Mouse (Mus musculus) left cerebral cortex, postnatal 36 days (tissue): ENCODE data around the gene Xrcc2. TPM values are rescaled to one million over a fixed set of nuclear protein-coding genes. Genes with fewer than 3 reads are reported as not detected.
"Not testable (repeated sequence)": the region's sequence is repeated elsewhere in the genome, so short reads cannot be mapped to it uniquely, and the experiment has no call there.

Source experiments
- DNase-seq, 2 experiments: peaks; one replicate each; pipeline ENCODE4 v3.0.0; 2021 to 2022; ENCODE audit warnings: low spot score in 2 of 2, mixed read lengths in 1 of 2
- intact Hi-C: fragments of 180-260 bp; cut with DNase I; formaldehyde crosslinking; loops from one replicate; pipeline ENCODE4 v1.15.1; 2025
- total RNA-seq, 2 experiments: library from RNA; stranded (reverse); gene quantifications; 2 replicates each; pipeline ENCODE4 v1.2.3; 2021

The Xrcc2 gene
- total RNA-seq, result 1 to 10 TPM; 5.0 to 5.9 TPM

DNA sequence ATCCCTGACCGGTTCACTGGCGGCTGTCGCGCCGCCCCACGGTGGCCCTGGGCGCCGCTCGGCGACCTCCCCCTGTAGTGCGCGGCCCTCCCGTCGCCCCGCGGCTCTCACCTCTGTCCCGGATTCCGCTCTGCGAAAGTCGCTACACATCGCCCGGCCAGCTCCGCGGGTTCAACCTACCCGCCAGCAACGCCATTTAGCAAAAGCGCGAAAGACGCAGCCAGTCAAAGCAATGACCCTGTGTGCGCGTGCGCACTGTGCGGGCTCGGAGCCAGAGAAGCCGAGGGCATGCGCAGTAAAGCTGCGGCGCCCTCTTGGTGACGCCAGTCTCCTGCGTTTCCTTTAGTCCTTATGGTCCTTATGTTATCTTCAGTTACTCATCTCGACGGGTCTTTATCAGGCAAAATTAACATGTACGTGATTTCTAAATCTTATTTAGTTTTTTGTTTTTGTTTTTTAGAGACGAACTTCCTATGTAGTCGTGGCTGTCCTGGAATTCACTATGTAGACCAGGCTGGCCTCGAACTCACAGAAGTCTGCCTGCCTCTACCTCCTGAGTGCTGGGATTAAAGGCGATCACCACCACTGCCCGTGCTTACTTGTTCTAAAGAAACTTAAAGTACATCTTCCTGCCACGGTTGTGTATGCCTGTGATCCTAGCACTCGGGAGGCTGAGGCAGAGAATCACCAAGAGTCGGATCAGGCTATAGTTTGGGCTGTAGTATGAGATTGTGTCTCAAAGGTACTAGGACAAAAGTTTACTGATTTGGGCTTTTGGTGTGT, at the start of gene Xrcc2:
TSS of gene Xrcc2 (minus strand) at position 259 of the 783 bp plus-strand sequence.
- intact Hi-C loops, result no loop called here
- peak; percentile 96 to 97 for DNase-seq

DNA sequence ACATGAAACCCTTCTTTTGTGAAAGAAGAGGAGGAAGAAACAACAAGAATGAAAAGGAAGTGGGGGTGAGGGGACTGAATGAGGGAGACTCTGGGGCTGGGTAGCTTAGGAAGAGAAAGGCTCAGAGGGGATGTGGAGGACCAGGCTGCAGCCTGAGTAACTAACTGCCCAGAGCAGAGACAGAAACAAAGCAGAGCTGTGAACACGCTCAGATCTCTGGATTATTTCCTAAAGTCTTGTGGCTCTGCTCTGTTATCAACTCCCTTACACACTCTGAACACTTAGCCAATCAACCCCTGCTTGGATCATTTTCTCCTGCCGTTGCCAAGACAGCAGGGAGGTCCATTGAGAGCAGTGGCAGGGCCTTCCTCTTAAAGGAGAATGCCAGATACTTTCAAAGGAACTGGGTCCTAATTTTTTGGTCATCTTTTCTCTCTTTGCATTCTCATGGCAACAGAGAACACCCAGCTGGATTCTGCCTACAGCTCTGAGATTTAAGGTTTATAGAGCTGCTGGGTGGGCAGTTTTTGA, 48.7 kb upstream of the Xrcc2 start:
- intact Hi-C loops, result no loop called here
- no peak for DNase-seq

DNA sequence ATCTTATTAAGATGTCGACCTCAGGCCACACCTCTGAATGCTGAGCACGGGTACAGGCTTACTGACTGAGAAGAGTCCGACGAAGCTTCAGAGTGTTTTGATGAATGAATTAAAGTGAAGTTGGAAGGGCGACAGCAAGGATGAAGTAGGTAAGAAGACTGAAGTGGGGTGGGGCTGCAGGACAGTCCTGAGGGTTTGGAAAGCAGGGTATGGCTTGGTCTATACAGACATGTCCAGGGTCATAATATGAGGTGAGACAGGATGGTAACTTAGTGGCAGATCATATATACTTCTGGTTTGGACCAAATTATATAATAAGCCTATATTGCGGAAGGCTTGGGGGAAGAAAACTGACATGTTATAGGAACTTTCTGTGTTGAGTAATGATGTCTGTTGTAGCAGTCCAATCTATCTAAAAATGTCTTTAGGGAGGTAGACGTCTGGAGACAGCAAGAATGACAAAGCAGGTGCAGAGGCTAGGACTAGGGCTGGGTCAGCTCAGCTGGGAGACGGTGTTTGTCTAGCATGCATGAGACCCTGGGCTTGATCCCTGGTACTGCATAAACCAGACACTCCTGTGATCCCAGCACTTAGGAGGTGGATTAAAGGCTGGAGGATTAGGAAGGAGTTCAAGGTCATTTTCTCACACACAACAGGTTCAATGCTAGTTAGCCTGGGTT, 48.1 kb upstream of the Xrcc2 start:
- intact Hi-C loops, result no loop called here
- no peak for DNase-seq

DNA sequence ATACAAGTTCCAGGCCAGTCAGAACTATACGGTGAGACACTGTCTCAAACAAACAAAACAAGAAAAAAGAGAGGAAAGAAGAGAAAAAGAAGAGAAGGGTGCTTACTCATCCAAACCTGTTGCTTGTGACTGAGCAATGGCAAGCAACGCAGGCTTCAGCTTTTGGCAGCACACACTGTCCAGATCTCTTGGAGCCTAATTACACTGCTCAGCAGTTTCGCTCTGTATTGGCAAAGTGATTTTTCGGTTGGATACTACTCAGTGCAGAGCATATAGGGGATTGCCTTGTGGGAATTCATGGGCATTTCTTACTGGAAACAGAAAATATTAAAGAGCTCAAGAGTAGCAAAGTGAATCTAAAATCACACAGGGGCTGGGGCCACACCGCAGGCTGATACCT, 47.2 kb upstream of the Xrcc2 start:
- no peak for DNase-seq

DNA sequence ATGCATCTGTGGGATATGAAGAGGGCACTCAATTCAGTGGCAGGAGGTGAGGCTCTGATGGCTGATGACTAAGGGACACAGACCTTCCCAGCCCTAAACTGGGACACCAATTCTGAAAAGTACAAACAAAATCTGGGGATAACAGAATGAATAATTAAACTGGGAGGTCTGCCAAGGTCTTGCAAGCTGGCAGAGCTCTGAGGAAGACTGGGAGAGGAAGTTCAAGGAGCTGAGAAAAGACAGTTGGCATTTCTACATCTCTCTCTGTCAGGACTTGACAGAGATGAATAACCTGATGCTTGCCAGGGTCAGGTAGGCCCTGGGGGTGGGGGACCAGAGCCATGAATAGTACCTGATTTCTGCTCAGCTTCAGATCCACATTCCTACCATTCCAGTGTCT, 45.9 kb upstream of the Xrcc2 start:
- intact Hi-C loops, result no loop called here
- no peak for DNase-seq

More for the DNA sequence above, 47.2 kb upstream of the Xrcc2 start:
- intact Hi-C loops, result no loop called here

DNA sequence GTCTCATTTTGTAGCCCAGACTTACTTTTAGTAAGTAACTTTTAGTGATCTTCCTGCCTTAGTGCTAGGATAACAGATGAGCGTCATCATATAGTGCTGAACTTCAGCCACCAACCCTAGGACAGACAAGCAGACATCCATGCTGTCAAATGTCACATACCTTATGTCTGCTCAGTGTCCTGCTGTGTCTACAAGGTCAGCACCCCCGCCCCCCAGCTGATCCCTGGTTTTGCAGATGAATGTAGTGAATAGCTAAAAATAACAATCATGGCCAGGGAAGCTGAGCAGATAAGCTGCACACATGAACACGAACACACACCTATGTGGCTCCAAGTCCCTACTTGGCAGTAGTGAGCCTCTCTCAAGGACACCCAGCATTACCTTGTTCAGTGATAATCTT, 43.0 kb upstream of the Xrcc2 start:
- intact Hi-C loops, result no loop called here
- DNase-seq, result no peak

DNA sequence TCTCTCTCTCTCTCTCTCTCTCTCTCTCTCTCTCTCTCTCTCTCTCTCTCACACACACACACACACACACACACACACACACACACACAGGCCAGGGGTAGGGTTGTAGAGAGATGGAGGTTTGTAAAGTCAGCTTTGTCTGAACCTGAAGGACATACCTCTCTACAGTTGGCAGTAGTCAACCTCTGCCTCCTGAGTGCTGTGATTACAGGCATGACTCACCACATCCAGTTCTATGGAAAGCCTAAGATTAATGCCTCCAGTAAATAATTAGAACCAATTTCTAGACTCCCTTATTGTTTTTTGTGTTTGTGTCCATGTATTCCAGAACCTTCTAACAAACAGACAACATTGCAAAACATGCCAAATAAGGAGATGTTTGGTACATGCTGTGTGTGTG, 42.3 kb upstream of the Xrcc2 start:
- DNase-seq, result no peak
- intact Hi-C loops, result no loop called here

DNA sequence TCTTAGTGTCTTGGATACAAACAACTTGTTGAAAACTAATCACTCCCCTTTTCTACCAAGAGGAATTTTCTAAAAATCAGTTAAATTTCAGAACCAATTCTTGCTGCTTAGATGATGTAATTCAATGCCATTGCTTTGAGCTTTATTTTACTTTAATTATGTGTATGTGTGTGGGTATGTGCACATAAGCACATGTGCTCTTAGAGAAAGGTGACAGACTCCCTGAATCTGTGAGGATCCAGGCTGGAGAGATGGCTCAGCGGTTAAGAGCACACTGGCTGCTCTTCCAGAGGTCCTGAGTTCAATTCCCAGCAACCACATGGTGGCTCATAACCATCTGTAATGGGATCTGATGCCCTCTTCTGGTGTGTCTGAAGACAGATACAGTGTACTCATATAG, 33.3 kb upstream of the Xrcc2 start:
- intact Hi-C loops, result loop anchor here (10.0 kb wide), 1 partner anchor 244 kb away; the partner anchor contains the start of gene Kmt2c

DNA sequence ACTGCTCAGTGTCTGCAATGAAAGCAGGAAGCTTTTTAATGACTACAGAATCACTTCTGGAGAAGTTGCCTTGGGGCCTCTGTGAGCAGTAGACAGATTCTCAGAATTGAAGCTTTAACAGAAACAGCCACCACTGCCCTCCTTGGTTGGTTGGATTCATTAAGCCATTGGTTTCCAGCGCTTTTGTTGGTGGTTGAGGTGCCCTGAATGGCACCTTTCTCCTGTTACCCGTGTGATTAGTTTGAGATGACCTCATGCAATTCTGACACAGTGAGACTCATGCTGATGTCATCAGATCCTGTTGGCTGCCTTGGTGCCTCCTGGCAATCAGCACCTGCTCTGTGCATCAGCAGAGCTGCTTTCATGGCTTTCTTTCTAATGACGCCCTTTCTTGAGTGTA, 32.8 kb upstream of the Xrcc2 start:
- DNase-seq, result no peak
- intact Hi-C loops, result loop anchor here (10.0 kb wide), 1 partner anchor 244 kb away; the partner anchor contains the start of gene Kmt2c

More for the DNA sequence above, 33.3 kb upstream of the Xrcc2 start:
- DNase-seq, result not testable (repeated sequence)

DNA sequence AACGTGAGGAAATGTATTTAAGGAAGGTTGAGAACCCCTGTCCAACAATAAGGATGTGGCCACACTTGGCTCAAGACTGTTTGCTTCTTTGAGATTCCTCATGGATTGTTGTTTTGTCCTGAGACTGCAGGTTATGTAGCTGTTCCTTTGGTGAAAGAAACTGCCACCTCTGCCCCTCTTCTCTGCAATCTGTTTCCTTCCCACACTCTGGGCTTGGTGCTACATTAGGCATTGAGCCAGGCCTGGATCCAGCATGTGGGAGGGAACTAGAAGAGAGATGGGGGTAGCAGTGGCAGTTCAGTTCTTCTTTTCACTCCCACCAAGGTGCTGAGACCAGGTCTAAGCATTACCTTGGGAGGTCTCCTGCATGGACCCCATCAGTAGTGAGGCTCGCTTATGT, 30.2 kb upstream of the Xrcc2 start:
- peak; percentile 61 to 64 for DNase-seq
- intact Hi-C loops, result loop anchor here (2.0 to 10.0 kb wide), 2 partner anchors 241 to 315 kb away; partner anchors contain the start of gene Kmt2c

DNA sequence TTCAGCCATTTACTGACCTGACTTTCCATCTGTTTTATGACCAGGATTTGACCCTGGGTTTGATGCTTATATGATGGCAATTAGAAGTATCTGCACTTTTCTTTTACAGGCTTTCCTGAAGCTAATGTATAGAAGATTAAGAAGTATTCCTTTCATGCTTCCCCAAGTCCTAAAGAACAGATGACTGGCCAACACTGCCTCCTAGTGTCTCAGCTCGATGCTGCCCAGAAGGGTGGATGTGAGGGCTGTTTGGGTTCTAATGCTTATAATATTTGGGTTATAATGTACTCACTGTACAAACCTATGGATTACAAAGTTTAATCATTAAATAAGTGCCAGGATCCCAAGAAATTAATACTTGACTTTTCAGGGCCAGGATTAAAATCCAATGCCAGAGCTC, 28.7 kb upstream of the Xrcc2 start:
- intact Hi-C loops, result loop anchor here (2.0 to 10.0 kb wide), 2 partner anchors 240 to 314 kb away; partner anchors contain the start of gene Kmt2c

DNA sequence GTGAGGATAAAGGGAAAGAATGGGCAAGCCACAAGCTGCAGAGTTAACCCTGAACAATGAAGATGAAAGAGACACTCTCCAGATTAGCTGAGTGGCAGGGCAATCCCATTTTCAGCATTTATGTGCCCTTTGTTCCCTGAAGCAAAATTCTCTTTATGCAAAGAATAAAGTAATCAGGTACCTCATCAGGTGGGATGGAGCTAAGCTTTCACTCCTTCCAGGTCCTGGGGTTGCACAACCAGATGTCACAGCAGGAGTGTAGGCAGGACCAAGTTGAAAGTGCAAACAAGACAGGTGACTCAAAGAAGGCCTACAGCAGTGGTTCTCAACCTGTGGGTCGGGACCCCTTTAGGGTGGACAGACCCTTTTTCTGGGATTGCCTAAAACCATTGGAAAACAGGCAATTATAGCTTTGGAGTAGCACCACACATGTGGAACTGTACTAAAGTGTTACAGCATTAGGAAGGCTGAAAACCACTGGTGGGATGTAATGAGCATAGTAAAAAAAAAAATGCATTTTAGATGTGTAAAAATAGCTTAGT, 18.6 kb upstream of the Xrcc2 start:
- intact Hi-C loops, result no loop called here
- DNase-seq, result no peak

More for the DNA sequence above, 28.7 kb upstream of the Xrcc2 start:
- peak; percentile 14 to 33 for DNase-seq

DNA sequence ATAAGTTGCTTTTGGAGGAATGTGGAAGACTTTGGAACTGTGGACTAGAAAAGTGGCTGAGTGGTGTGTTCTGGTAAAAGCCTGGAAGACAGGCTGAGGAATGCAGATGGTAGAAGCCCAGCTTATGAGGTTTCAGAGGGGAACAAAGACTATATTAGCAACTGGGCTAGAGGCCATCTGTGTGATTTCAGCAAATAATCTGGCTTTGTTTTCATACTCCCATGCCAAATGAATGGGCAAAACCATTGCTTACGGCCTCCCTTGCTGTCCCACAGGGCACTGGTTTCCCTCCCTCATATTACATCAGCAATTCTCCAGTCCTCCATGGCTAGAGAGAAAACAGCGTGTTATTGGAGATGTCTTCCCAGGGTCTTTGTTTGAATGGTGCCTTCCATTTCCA, 17.4 kb upstream of the Xrcc2 start:
- intact Hi-C loops, result no loop called here
- no peak for DNase-seq

DNA sequence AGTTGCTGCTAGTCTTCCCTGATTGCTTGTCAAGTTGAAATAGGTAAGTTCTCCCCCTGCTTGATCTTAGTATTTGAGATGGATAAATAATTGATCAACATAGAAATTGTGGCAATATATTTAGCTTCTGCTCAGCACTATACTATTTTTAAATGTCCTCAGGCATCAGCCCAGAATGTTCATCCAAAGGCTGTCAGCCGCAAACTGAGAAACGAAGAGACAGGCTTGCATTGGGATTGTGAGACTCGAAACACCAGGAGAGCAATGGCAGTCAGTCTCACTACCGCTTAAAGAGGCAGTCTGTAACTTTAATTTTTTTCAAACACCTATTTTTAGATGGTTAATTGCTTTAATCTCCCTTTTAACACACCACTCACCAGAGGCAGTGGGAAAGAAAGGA, 13.8 kb upstream of the Xrcc2 start:
- no peak for DNase-seq
- intact Hi-C loops, result no loop called here

DNA sequence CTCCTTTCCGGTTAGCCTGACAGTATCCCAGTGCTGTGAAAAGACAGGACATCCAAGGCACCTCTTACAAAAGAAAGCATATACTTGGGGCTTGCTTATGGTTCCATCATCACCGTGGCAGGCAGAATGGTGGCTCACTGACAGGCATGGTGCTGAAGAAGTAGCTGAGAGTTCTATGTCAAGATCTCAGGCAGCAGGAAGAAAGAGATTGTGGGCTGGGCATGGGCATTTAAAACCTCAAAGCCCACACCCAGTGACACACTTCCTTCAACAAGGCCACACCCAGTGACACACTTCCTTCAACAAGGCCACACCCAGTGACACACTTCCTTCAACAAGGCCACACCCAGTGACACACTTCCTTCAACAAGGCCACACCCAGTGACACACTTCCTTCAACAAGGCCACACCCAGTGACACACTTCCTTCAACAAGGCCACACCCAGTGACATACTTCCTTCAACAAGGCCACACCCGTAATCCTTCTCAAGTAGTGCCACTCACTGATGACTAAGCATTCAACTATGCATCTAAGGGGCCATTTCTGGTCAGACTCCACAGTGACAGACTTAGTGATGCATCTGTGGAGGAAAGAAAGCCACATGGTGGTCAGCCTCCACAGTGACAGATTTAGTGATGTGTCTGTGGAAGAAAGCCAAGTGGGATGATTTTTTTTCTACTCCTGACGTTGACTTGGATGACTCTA, 7.5 kb upstream of the Xrcc2 start:
- DNase-seq, intact Hi-C loops: not testable (repeated sequence)

DNA sequence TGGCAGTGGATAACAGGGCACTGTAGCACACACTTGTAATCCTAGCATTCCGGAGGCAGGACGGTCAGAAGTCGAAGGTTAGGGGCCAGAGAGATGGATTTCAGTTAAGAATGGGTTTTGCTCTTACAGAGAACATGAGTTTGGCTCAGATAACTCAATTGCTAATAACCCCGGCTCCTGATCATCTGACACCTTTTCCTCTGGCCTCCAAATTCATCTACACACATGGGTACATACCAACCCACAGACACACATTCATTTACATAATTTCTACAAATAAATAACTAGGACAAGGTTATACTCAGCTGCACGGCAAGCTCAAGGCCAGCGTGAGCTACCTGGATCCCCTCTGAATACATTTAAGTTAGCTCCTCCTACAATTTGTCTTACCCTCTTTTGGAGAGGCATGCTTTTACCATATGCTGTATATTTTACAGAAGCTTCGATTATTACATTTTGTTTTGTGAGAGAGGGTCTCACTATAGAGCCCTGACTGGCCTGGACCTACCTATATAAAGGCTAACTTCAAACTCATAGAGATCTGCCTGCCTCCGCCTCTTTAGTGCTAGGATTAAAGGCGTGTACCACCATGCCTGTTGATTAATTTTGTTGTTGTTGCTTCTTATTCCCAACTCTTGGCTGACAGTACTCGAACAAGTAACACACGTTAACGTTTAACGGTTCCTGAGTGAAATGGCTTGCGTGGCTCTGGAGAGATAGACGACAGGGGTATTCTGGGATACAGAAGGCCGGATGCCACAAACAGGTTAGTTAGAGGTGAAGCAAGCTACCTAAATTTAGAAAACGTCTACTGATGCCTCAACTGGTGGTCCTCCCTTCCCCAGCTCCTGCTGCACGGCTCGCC, 691 bp downstream of the Xrcc2 start:
- intact Hi-C loops, result no loop called here
- DNase-seq, result no peak

DNA sequence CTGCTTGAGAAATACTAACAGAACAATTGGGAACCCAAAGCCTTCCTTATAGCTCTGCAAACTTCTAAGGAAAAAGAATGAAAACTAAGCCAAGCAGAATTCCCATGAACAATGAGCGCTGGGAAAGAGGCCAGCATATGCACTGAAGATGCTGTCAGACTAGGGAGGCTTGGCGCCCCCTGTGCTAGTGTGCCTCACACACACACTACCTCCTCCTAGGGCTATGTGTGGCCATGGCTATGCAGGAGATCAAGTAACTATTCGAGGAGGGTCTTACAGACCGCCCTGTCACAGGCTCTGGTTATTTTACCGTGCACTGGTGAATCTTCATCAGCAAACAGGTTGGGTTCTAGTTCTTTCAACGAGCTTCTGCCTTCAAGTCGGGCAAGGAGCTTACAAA, 7.7 kb downstream of the Xrcc2 start:
- DNase-seq, result no peak
- intact Hi-C loops, result no loop called here

DNA sequence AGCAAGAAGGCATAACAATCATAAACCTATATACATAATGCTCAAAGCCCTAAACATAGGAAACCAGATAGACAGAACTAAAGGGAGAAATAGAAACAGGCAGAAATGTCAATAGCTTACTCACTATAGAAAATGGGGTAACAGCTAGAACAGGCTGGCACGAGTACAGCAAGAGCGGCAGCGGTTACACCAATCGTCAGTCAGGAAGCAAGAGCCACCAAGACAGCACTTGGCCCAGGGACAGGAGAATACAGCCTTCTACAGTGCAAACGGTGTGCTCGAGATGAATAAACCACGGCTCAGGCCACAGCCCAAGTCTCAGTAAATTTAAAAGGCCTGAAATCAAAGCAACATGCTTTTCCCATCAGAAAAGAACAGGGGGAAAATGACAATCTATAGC, 9.4 kb downstream of the Xrcc2 start:
- intact Hi-C loops, result no loop called here
- DNase-seq, result no peak

DNA sequence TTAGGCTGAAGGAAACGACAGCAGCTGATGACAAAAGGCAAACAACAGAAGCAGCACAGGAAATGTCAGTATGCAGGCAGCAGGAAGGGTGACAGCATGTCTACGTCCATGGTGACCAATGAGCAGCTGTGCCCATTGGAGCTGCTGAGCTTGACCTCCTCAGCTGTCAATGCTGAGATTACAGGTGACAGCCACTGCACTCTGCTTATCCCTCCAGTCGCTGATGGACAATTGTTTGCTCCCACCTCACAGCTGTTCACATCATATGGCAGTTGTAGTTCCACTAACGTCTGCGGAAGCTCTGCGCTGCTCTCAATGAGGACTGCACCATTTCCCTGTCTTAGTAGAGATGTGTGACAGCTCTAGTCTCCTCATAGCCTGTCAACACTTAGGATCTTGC, 9.8 kb downstream of the Xrcc2 start:
- intact Hi-C loops, result no loop called here
- no peak for DNase-seq
